Mouse (Mus musculus): Measurements from ENCODE around the gene Nostrin. TPM values are rescaled to one million over a fixed set of nuclear protein-coding genes. Genes with fewer than 3 reads are reported as not detected.
A peak's percentile ranks its signal among the peaks of the same experiment; 100 is the strongest.

Nostrin gene
- total and polyA plus RNA-seq, 3 experiments: 0.24 to 2.5 (median 0.29) TPM

DNA sequence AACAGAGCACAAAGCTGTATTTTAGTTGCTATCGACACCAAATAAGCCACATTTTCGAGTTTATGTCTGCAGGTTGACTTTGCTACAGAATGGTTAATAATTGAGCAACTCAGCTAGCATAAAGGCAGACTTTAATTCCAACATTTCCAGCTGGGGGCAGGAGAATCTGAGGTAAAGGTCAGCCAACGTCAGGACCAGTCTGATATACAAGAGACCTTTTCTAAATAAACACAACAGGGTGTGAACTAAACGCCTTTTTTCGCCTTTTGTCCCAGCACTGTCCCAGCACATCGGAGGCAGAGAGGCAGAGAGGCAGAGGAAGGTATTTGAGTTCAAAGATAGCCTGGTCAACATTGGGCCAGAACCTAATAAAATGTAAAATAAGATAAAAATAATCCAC, 69.6 kb downstream of the Nostrin start:
- H3K4me3 ChIP-seq (replicated peaks in 1 of 3; ENCODE audit: low read depth in 2 of 3, low read length in 2 of 3, poor library complexity in 1 of 3): peak overlapping the region; percentile 90 to 99 (median 96)
- TF ChIP-seq CTCF (conservative IDR thresholded peaks at IDR 0.05 in 1 of 2, IDR thresholded peaks at IDR 0.05 in 1 of 2; ENCODE audit: low read depth in 2 of 2, low read length in 2 of 2) (no peak), NELFE (IDR thresholded peaks at IDR 0.05; ENCODE audit: low read depth, low read length) (no peak), CHD1 (IDR thresholded peaks at IDR 0.05; ENCODE audit: low read depth, low read length) (no peak), POLR2A (IDR thresholded peaks at IDR 0.05; ENCODE audit: low read depth, low read length) (no peak), JUND (conservative IDR thresholded peaks at IDR 0.05; ENCODE audit: low read depth, low read length) (no peak), MXI1 (IDR thresholded peaks at IDR 0.05; ENCODE audit: low read depth, low read length) (no peak), PAX5 (IDR thresholded peaks at IDR 0.05; ENCODE audit: low read length) (no peak), USF2 (conservative IDR thresholded peaks at IDR 0.05; ENCODE audit: low read depth, low read length) (no peak), CHD2 (IDR thresholded peaks at IDR 0.05; ENCODE audit: low read length) (no peak)
- in situ Hi-C loops (cut with MboI; ENCODE audit: low pct_ligation_motif_present, low pct_unique_long_range_greater_than_20kb, low sequenced_read_pairs) (no loop called here), dilution Hi-C loops (cut with MboI; ENCODE audit: extremely low pct_ligation_motif_present, extremely low pct_unique_long_range_greater_than_20kb, low sequenced_read_pairs) (no loop called here)
- no peaks in the 10 kb centered on the region for H3K9me3 ChIP-seq (replicated peaks; ENCODE audit: low read length)
- peaks cover 12% of the 10 kb centered on the region for H3K79me2 ChIP-seq (replicated peaks; ENCODE audit: control insufficient read depth, extremely low read depth, insufficient read depth, poor library complexity, severe bottlenecking)
- H3K4me2 ChIP-seq (ENCODE audit: insufficient read depth, low read depth, poor library complexity, severe bottlenecking): peak overlapping the region; percentile 96
- no peaks in the 10 kb centered on the region for H3K27me3 ChIP-seq (replicated peaks)
- no peak for DNase-seq (ENCODE audit: extremely low read depth)
- peaks cover 15 to 24% of the 10 kb centered on the region in 2 experiments for H3K36me3 ChIP-seq (replicated peaks in 1 of 2; ENCODE audit: control insufficient read depth in 1 of 2, insufficient read depth in 1 of 2, low read length in 1 of 2)
- H3K9ac ChIP-seq (ENCODE audit: insufficient read depth, low read depth): peak overlapping the region; percentile 85
- no peak overlapping the region for H3K27ac ChIP-seq (ENCODE audit: insufficient read depth, low read depth)
- peaks cover 0 to 7% of the 10 kb centered on the region in 2 experiments; a peak in 2 of 4 replicates for H3K4me1 ChIP-seq (ENCODE audit: control insufficient read depth in 1 of 2, insufficient read depth in 2 of 2)

DNA sequence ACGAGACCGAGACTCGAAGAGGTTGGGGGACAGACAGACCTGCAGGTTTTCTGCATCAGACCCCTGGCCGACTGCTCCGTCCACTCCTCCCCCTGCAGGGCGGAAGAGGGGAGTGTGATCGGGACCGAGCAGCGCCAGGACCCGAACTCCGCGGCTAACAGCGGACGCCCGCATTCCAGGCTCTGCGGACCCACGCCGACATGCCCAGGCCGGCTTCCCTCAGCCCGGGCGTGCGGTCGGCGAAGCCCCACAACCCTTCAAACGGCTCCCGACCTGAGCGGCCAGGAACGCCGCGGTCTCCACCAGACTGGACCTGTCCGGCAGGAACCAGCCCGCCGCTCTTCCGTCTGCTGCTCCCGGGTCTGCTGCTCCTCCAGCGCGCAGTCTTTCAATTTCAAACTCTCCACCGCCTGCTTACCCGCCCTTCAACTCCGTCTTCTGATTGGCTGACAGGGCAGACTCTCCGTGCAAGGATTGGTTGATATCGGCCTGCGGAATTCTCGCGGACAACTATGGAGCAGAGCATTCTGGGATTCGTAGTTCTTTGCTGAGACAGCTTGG, 70.3 kb downstream of the Nostrin start, which contains the start of gene Spc25:
Gene Spc25, minus strand, starts transcription at position 404 of the 561 bp plus-strand sequence.
- peaks cover 14 to 22% of the 10 kb centered on the region in 2 experiments for H3K36me3 ChIP-seq (replicated peaks in 1 of 2; ENCODE audit: control insufficient read depth in 1 of 2, insufficient read depth in 1 of 2, low read length in 1 of 2)
- peak within 1 kb of the TSS; percentile 85 for H3K9ac ChIP-seq (ENCODE audit: insufficient read depth, low read depth)
- peaks cover 12% of the 10 kb centered on the region for H3K79me2 ChIP-seq (replicated peaks; ENCODE audit: control insufficient read depth, extremely low read depth, insufficient read depth, poor library complexity, severe bottlenecking)
- in situ Hi-C loops (cut with MboI; ENCODE audit: low pct_ligation_motif_present, low pct_unique_long_range_greater_than_20kb, low sequenced_read_pairs): no loop called here
- H3K4me1 ChIP-seq (ENCODE audit: control insufficient read depth in 1 of 2, insufficient read depth in 2 of 2): peaks cover 0 to 7% of the 10 kb centered on the region in 2 experiments; a peak in 2 of 4 replicates
- dilution Hi-C loops (cut with MboI; ENCODE audit: extremely low pct_ligation_motif_present, extremely low pct_unique_long_range_greater_than_20kb, low sequenced_read_pairs): no loop called here
- DNase-seq (ENCODE audit: extremely low read depth): peak; percentile 95
- no peaks in the 10 kb centered on the region for H3K27me3 ChIP-seq (replicated peaks)
- H3K4me2 ChIP-seq (ENCODE audit: insufficient read depth, low read depth, poor library complexity, severe bottlenecking): peak within 1 kb of the TSS; percentile 96
- H3K27ac ChIP-seq (ENCODE audit: insufficient read depth, low read depth): peak within 1 kb of the TSS; percentile 33; the same call in 1 of the 2 replicates
- H3K9me3 ChIP-seq (replicated peaks; ENCODE audit: low read length): no peaks in the 10 kb centered on the region
- peak within 1 kb of the TSS; percentile 90 to 99 (median 96) for H3K4me3 ChIP-seq (replicated peaks in 1 of 3; ENCODE audit: low read depth in 2 of 3, low read length in 2 of 3, poor library complexity in 1 of 3)
- TF ChIP-seq UBTF (IDR thresholded peaks at IDR 0.05; ENCODE audit: low read depth, low read length) (no peak), POLR2A (IDR thresholded peaks at IDR 0.05; ENCODE audit: low read depth, low read length) (peak; percentile 96), E2F4 (IDR thresholded peaks at IDR 0.05; ENCODE audit: insufficient replicate concordance, low read depth, low read length) (peak; percentile 98), JUN (IDR thresholded peaks at IDR 0.05; ENCODE audit: insufficient read depth, low read depth, low read length) (no peak), JUND (conservative IDR thresholded peaks at IDR 0.05; ENCODE audit: low read depth, low read length) (no peak), SIN3A (IDR thresholded peaks at IDR 0.05; ENCODE audit: low read length) (peak; percentile 84; the same call in 1 of the 2 replicates), MAX (IDR thresholded peaks at IDR 0.05; ENCODE audit: low read length) (no peak), ELF1 (IDR thresholded peaks at IDR 0.05; ENCODE audit: low read depth, low read length) (peak; percentile 81), MAZ (IDR thresholded peaks at IDR 0.05; ENCODE audit: low read depth, low read length) (no peak), EP300 (IDR thresholded peaks at IDR 0.05; ENCODE audit: low read length) (no peak), RCOR1 (conservative IDR thresholded peaks at IDR 0.05; ENCODE audit: low read depth, low read length) (no peak), NELFE (IDR thresholded peaks at IDR 0.05; ENCODE audit: low read depth, low read length) (peak; percentile 96), CHD1 (IDR thresholded peaks at IDR 0.05; ENCODE audit: low read depth, low read length) (no peak), IRF4 (IDR thresholded peaks at IDR 0.05; ENCODE audit: low read depth, low read length) (0 out of 2 replicates have a peak, but pooled peaks have one; percentile 53), ZNF384 (IDR thresholded peaks at IDR 0.05; ENCODE audit: low read depth, low read length) (no peak), ZKSCAN1 (IDR thresholded peaks at IDR 0.05; ENCODE audit: borderline replicate concordance, low read depth, low read length) (no peak), TBP (conservative IDR thresholded peaks at IDR 0.05; ENCODE audit: low read depth, low read length) (peak; percentile 75), ZC3H11A (IDR thresholded peaks at IDR 0.05; ENCODE audit: low read depth, low read length) (no peak), MYC (IDR thresholded peaks at IDR 0.05; ENCODE audit: low read depth, low read length) (peak; percentile 45; the same call in 1 of the 2 replicates), NRF1 (IDR thresholded peaks at IDR 0.05; ENCODE audit: low read depth, low read length) (peak; percentile 55), USF1 (IDR thresholded peaks at IDR 0.05; ENCODE audit: low read depth, low read length) (no peak), ZMIZ1 (IDR thresholded peaks at IDR 0.05; ENCODE audit: low read depth, low read length) (peak; percentile 91), MAFK (IDR thresholded peaks at IDR 0.05; ENCODE audit: insufficient replicate concordance, low read length) (no peak), MEF2A (IDR thresholded peaks at IDR 0.05; ENCODE audit: borderline replicate concordance, low read depth, low read length) (peak; percentile 29; the same call in 1 of the 2 replicates), USF2 (conservative IDR thresholded peaks at IDR 0.05; ENCODE audit: low read depth, low read length) (no peak), MXI1 (IDR thresholded peaks at IDR 0.05; ENCODE audit: low read depth, low read length) (peak; percentile 89), CHD2 (IDR thresholded peaks at IDR 0.05; ENCODE audit: low read length) (peak; percentile 100), ETS1 (conservative IDR thresholded peaks at IDR 0.05; ENCODE audit: low read depth, low read length) (no peak), CTCF (conservative IDR thresholded peaks at IDR 0.05 in 1 of 2, IDR thresholded peaks at IDR 0.05 in 1 of 2; ENCODE audit: low read depth in 2 of 2, low read length in 2 of 2) (no peak), SMC3 (IDR thresholded peaks at IDR 0.05; ENCODE audit: low read depth, low read length) (no peak)

Measured in CH12.LX (cell line).